In genomic region chr2:35852164-35852509, GRCm38 (mm10) we compare ENCODE assay signal across 18 mouse cellular contexts.
A peak's percentile ranks its signal among the peaks of the same experiment; 100 is the strongest.
DNase-seq lines count a peak whose midpoint lies in the region; ATAC-seq lines count a peak whose summit lies in the region.
"Had no signal": no experiment of that assay in that cellular context is flagged by ENCODE, and none has a peak within 500 bp of the region (broad histone marks: within the 10 kb centered on the region; RNA-seq: fewer than 3 reads in every experiment).

No protein-coding gene starts in this region.

- peak; percentile 30; the same call in 1 of the 2 replicates for ATAC-seq in embryonic facial prominence, embryonic 14.5 days (ENCODE audit: low read depth)
- ATAC-seq in kidney, embryonic 15.5 days (replicated peaks; ENCODE audit: low FRiP score), result no peak
- no peak; the same call in 1 of the 2 replicates for ATAC-seq in limb, embryonic 12.5 days (ENCODE audit: insufficient number of reproducible peaks, insufficient read depth, low FRiP score, low TSS enrichment, low read depth)
- peak; percentile 59 for ATAC-seq in stomach, embryonic 16.5 days (ENCODE audit: insufficient read depth, low FRiP score)
- no peak for ATAC-seq in erythroblast, adult 5-6 weeks (replicated peaks; ENCODE audit: low FRiP score, poor library complexity, severe bottlenecking)
- ATAC-seq: activated CD4-positive, CD25-positive, alpha-beta regulatory T cell, adult 4 months had no signal

- no peak overlapping the region for H3K4me3 ChIP-seq in embryonic facial prominence, embryonic 14.5 days (ENCODE audit: low read depth, low read length)
- H3K4me3 ChIP-seq in embryonic facial prominence, embryonic 10.5 days, result no peak overlapping the region
- no peak overlapping the region for H3K4me3 ChIP-seq in kidney, embryonic 15.5 days (replicated peaks)
- no peak overlapping the region for H3K4me3 ChIP-seq in limb, embryonic 12.5 days (replicated peaks)
- H3K4me3 ChIP-seq in stomach, embryonic 16.5 days (replicated peaks; ENCODE audit: low read length), result no peak overlapping the region
- H3K4me3 ChIP-seq: embryonic facial prominence, embryonic 15.5 days had no signal

- no peaks in the 10 kb centered on the region for H3K9me3 ChIP-seq in embryonic facial prominence, embryonic 14.5 days (ENCODE audit: control insufficient read depth, low read length)
- no peaks in the 10 kb centered on the region for H3K9me3 ChIP-seq in embryonic facial prominence, embryonic 10.5 days
- no peaks in the 10 kb centered on the region for H3K9me3 ChIP-seq in kidney, embryonic 15.5 days (replicated peaks)
- no peaks in the 10 kb centered on the region for H3K9me3 ChIP-seq in limb, embryonic 12.5 days
- H3K9me3 ChIP-seq in stomach, embryonic 16.5 days (replicated peaks; ENCODE audit: control insufficient read depth, low read length), result no peaks in the 10 kb centered on the region
- H3K9me3 ChIP-seq: embryonic facial prominence, embryonic 15.5 days had no signal

- peak overlapping the region; percentile 7; the same call in 1 of the 2 replicates for H3K4me2 ChIP-seq in embryonic facial prominence, embryonic 14.5 days (ENCODE audit: low read depth, low read length)
- H3K4me2 ChIP-seq in kidney, embryonic 15.5 days, result peak overlapping the region; percentile 37
- peak overlapping the region; percentile 39 for H3K4me2 ChIP-seq in limb, embryonic 12.5 days
- H3K4me2 ChIP-seq in stomach, embryonic 16.5 days (ENCODE audit: low read depth, low read length), result peak overlapping the region; percentile 31; the same call in 1 of the 2 replicates
- H3K4me2 ChIP-seq: embryonic facial prominence, embryonic 15.5 days; heart, embryonic 11.5 days; liver, embryonic 11.5 days; lung, embryonic 14.5 days had no signal

- H3K36me3 ChIP-seq in embryonic facial prominence, embryonic 14.5 days (ENCODE audit: control insufficient read depth, insufficient read depth, low read length), result no peaks in the 10 kb centered on the region
- H3K36me3 ChIP-seq in embryonic facial prominence, embryonic 10.5 days (replicated peaks), result no peaks in the 10 kb centered on the region
- H3K36me3 ChIP-seq in kidney, embryonic 15.5 days, result no peaks in the 10 kb centered on the region
- no peaks in the 10 kb centered on the region for H3K36me3 ChIP-seq in limb, embryonic 12.5 days
- no peaks in the 10 kb centered on the region for H3K36me3 ChIP-seq in stomach, embryonic 16.5 days (ENCODE audit: control insufficient read depth, insufficient read depth, low read length)
- H3K36me3 ChIP-seq: embryonic facial prominence, embryonic 15.5 days had no signal

- H3K4me1 ChIP-seq in embryonic facial prominence, embryonic 14.5 days (ENCODE audit: control insufficient read depth, insufficient read depth, low read length), result 0 out of 2 replicates have a peak, but pooled peaks cover 3% of the 10 kb centered on the region
- H3K4me1 ChIP-seq in embryonic facial prominence, embryonic 10.5 days, result peaks cover 43% of the 10 kb centered on the region
- H3K4me1 ChIP-seq in kidney, embryonic 15.5 days, result peaks cover 30% of the 10 kb centered on the region
- H3K4me1 ChIP-seq in limb, embryonic 12.5 days (replicated peaks), result peaks cover 39% of the 10 kb centered on the region
- peaks cover 18% of the 10 kb centered on the region; the same call in 1 of the 2 replicates for H3K4me1 ChIP-seq in stomach, embryonic 16.5 days (ENCODE audit: control insufficient read depth, insufficient read depth, low read length)

- H3K27me3 ChIP-seq in embryonic facial prominence, embryonic 14.5 days (replicated peaks; ENCODE audit: control insufficient read depth, insufficient read depth, low read length), result no peaks in the 10 kb centered on the region
- H3K27me3 ChIP-seq in embryonic facial prominence, embryonic 10.5 days (replicated peaks; ENCODE audit: low read depth, poor library complexity, severe bottlenecking), result peaks cover 16% of the 10 kb centered on the region
- peaks cover 6% of the 10 kb centered on the region for H3K27me3 ChIP-seq in kidney, embryonic 15.5 days
- H3K27me3 ChIP-seq in limb, embryonic 12.5 days, result 0 out of 2 replicates have a peak, but pooled peaks cover 9% of the 10 kb centered on the region
- no peaks in the 10 kb centered on the region for H3K27me3 ChIP-seq in stomach, embryonic 16.5 days (ENCODE audit: control insufficient read depth, insufficient read depth, low read length)
- H3K27me3 ChIP-seq: embryonic facial prominence, embryonic 15.5 days had no signal

- no peak for DNase-seq in embryonic facial prominence, embryonic 14.5 days (ENCODE audit: low spot score)
- no peak for DNase-seq in embryonic facial prominence, embryonic 10.5 days (ENCODE audit: low spot score)
- DNase-seq in kidney, adult 9 months, result no peak
- no peak for DNase-seq in cerebellum, postnatal 14 days
- DNase-seq: cerebellum, postnatal 10 days; kidney, adult 2 months; right cerebral cortex, adult 18-20 months; thymus, postnatal 14 days had no signal

- 45% methylated on average over 3 of the region's 3 CpGs for WGBS in embryonic facial prominence, embryonic 14.5 days
- WGBS in embryonic facial prominence, embryonic 10.5 days, result 56% methylated on average over 3 of the region's 3 CpGs
- 21% methylated on average over 3 of the region's 3 CpGs for WGBS in kidney, embryonic 15.5 days
- WGBS in limb, embryonic 12.5 days, result 51% methylated on average over 3 of the region's 3 CpGs
- whole genome bisulfite sequencing in stomach, embryonic 16.5 days, result 32% methylated on average over 3 of the region's 3 CpGs

- H3K27ac ChIP-seq in embryonic facial prominence, embryonic 14.5 days (replicated peaks; ENCODE audit: low read depth, low read length), result no peak overlapping the region
- no peak overlapping the region for H3K27ac ChIP-seq in embryonic facial prominence, embryonic 10.5 days (replicated peaks)
- no peak overlapping the region for H3K27ac ChIP-seq in kidney, embryonic 15.5 days
- H3K27ac ChIP-seq in limb, embryonic 12.5 days, result no peak overlapping the region
- peak overlapping the region; percentile 55; the same call in 1 of the 2 replicates for H3K27ac ChIP-seq in stomach, embryonic 16.5 days (ENCODE audit: low read length)
- H3K27ac ChIP-seq: embryonic facial prominence, embryonic 15.5 days; macrophage had no signal

- H3K9ac ChIP-seq in embryonic facial prominence, embryonic 14.5 days (ENCODE audit: low read depth, low read length), result no peak overlapping the region
- H3K9ac ChIP-seq in kidney, embryonic 15.5 days, result no peak overlapping the region
- no peak overlapping the region for H3K9ac ChIP-seq in limb, embryonic 12.5 days (replicated peaks)
- no peak overlapping the region for H3K9ac ChIP-seq in stomach, embryonic 16.5 days (ENCODE audit: low read length)
- H3K9ac ChIP-seq: embryonic facial prominence, embryonic 15.5 days; lung, embryonic 14.5 days had no signal

Comparison
In these comparisons a context has a peak if more than half of its experiments do, and no peak if none do; other contexts are left out.
1. ATAC-seq: peak in embryonic facial prominence, embryonic 14.5 days (single experiment) and stomach, embryonic 16.5 days (single experiment); none in kidney, embryonic 15.5 days (single experiment), limb, embryonic 12.5 days (single experiment) and erythroblast, adult 5-6 weeks (single experiment).
2. Peak in every context shown above with its lines, with median percentiles within 50 percentile points of each other: H3K4me2 ChIP-seq.